In genomic region chr11:90660662-90661061, GRCm38 (mm10) we compare ENCODE assay signal across 30 mouse cellular contexts. TPM values are rescaled to one million over a fixed set of nuclear protein-coding genes. Genes with fewer than 3 reads are reported as not detected.
DNase-seq lines count a peak whose midpoint lies in the region; ATAC-seq lines count a peak whose summit lies in the region.
"Had no signal": no experiment of that assay in that cellular context is flagged by ENCODE, and none has a peak within 500 bp of the region (broad histone marks: within the 10 kb centered on the region; RNA-seq: fewer than 3 reads in every experiment).

No protein-coding gene starts in this region.

- H3K9ac ChIP-seq in embryonic facial prominence, embryonic 14.5 days (ENCODE audit: low read depth, low read length): no peak overlapping the region
- H3K9ac ChIP-seq: embryonic facial prominence, embryonic 12.5 days; forebrain, embryonic 13.5 days; intestine, embryonic 15.5 days; limb, embryonic 15.5 days; liver, postnatal 0 days; midbrain, embryonic 13.5 days; neural tube, embryonic 13.5 days had no signal

- no peaks in the 10 kb centered on the region for H3K27me3 ChIP-seq in embryonic facial prominence, embryonic 14.5 days (replicated peaks; ENCODE audit: control insufficient read depth, insufficient read depth, low read length)
- H3K27me3 ChIP-seq in embryonic facial prominence, embryonic 10.5 days (replicated peaks; ENCODE audit: low read depth, poor library complexity, severe bottlenecking): no peaks in the 10 kb centered on the region
- H3K27me3 ChIP-seq: CH12.LX; embryonic facial prominence, embryonic 12.5 days; forebrain, embryonic 13.5 days; intestine, embryonic 15.5 days; limb, embryonic 15.5 days; midbrain, embryonic 13.5 days; neural tube, embryonic 13.5 days had no signal

- no peak overlapping the region for H3K27ac ChIP-seq in embryonic facial prominence, embryonic 14.5 days (replicated peaks; ENCODE audit: low read depth, low read length)
- H3K27ac ChIP-seq in embryonic facial prominence, embryonic 10.5 days (replicated peaks): no peak overlapping the region
- H3K27ac ChIP-seq: embryonic facial prominence, embryonic 12.5 days; forebrain, embryonic 13.5 days; hindbrain, embryonic 10.5 days; hindbrain, postnatal 0 days; intestine, embryonic 15.5 days; limb, embryonic 15.5 days; macrophage; midbrain, embryonic 13.5 days; neural tube, embryonic 13.5 days; stomach, postnatal 0 days had no signal

- H3K4me2 ChIP-seq in embryonic facial prominence, embryonic 14.5 days (ENCODE audit: low read depth, low read length): no peak overlapping the region
- H3K4me2 ChIP-seq: embryonic facial prominence, embryonic 12.5 days; forebrain, embryonic 13.5 days; intestine, embryonic 15.5 days; limb, embryonic 15.5 days; midbrain, embryonic 13.5 days; neural tube, embryonic 13.5 days had no signal

- no peak overlapping the region for H3K4me3 ChIP-seq in embryonic facial prominence, embryonic 14.5 days (ENCODE audit: low read depth, low read length)
- H3K4me3 ChIP-seq in embryonic facial prominence, embryonic 10.5 days: no peak overlapping the region
- H3K4me3 ChIP-seq: embryonic facial prominence, embryonic 12.5 days; forebrain, embryonic 13.5 days; hindbrain, embryonic 10.5 days; intestine, embryonic 15.5 days; limb, embryonic 15.5 days; midbrain, embryonic 13.5 days; neural tube, embryonic 13.5 days had no signal

- DNase-seq in embryonic facial prominence, embryonic 14.5 days (ENCODE audit: low spot score): peak; percentile 56
- no peak for DNase-seq in embryonic facial prominence, embryonic 10.5 days (ENCODE audit: low spot score)
- peak; percentile 73 for DNase-seq in 3T3-L1 (ENCODE audit: low read depth, low spot score)
- peak; percentile 14 for DNase-seq in adipocyte (ENCODE audit: low spot score)
- DNase-seq in fibroblast of lung, adult 2 months (ENCODE audit: low read depth): peak; percentile 82
- no peak for DNase-seq in cerebellum, adult 8-10 months
- DNase-seq in lung, postnatal 4 days: no peak
- DNase-seq: cerebellum, adult 9-10 months; cerebellum, postnatal 36 days; gastrocnemius, postnatal 10 days; heart, postnatal 14 days; kidney, adult 8-10 months; kidney, postnatal 10 days; layer of hippocampus, postnatal 36 days; left cerebral cortex, postnatal 4 days; liver, postnatal 0 days; right cerebral cortex, postnatal 4 days; thymus, adult 18-20 months; thymus, postnatal 25 days had no signal

- H3K36me3 ChIP-seq in embryonic facial prominence, embryonic 14.5 days (ENCODE audit: control insufficient read depth, insufficient read depth, low read length): peaks cover 38% of the 10 kb centered on the region
- H3K36me3 ChIP-seq in embryonic facial prominence, embryonic 10.5 days (replicated peaks): peaks cover 29% of the 10 kb centered on the region

- no peak for ATAC-seq in embryonic facial prominence, embryonic 14.5 days (ENCODE audit: low read depth)
- ATAC-seq: forebrain, embryonic 13.5 days; hindbrain, postnatal 0 days; intestine, embryonic 15.5 days; liver, postnatal 0 days; midbrain, embryonic 13.5 days had no signal

- peaks cover 23% of the 10 kb centered on the region for H3K4me1 ChIP-seq in embryonic facial prominence, embryonic 14.5 days (ENCODE audit: control insufficient read depth, insufficient read depth, low read length)
- peaks cover 27% of the 10 kb centered on the region for H3K4me1 ChIP-seq in embryonic facial prominence, embryonic 10.5 days

- 59% methylated on average over 4 of the region's 4 CpGs for WGBS in embryonic facial prominence, embryonic 14.5 days
- WGBS in embryonic facial prominence, embryonic 10.5 days: 86% methylated on average over 4 of the region's 4 CpGs

- H3K9me3 ChIP-seq in embryonic facial prominence, embryonic 14.5 days (ENCODE audit: control insufficient read depth, low read length): no peaks in the 10 kb centered on the region
- no peaks in the 10 kb centered on the region for H3K9me3 ChIP-seq in embryonic facial prominence, embryonic 10.5 days
- H3K9me3 ChIP-seq: embryonic facial prominence, embryonic 12.5 days; forebrain, embryonic 13.5 days; hindbrain, embryonic 10.5 days; intestine, embryonic 15.5 days; limb, embryonic 15.5 days; midbrain, embryonic 13.5 days; neural tube, embryonic 13.5 days had no signal

RNA-seq across cellular contexts. Expression of gene Cox11, which starts 22.7 kb away (rescaled TPM):
- polyA plus RNA-seq in embryonic facial prominence, embryonic 14.5 days (2014; fragmentation: Nextera tagmentation; extraction: Ambion mirVana): 22.8 and 23.3 TPM in 2 replicates
- 30.2 and 36.4 TPM in 2 replicates for polyA plus RNA-seq in embryonic facial prominence, embryonic 10.5 days (2016; fragmentation: Nextera tagmentation; extraction: Ambion mirVana)

RNA-seq across cellular contexts. Expression of gene Stxbp4, which starts 22.8 kb away (rescaled TPM):
- polyA plus RNA-seq in embryonic facial prominence, embryonic 14.5 days (2014; fragmentation: Nextera tagmentation; extraction: Ambion mirVana): 17.9 and 21.6 TPM in 2 replicates
- polyA plus RNA-seq in embryonic facial prominence, embryonic 10.5 days (2016; fragmentation: Nextera tagmentation; extraction: Ambion mirVana): 37.9 and 38.6 TPM in 2 replicates

RNA-seq across cellular contexts. Expression of gene Tom1l1, which starts 27.5 kb away (rescaled TPM):
- polyA plus RNA-seq in embryonic facial prominence, embryonic 14.5 days (2014; fragmentation: Nextera tagmentation; extraction: Ambion mirVana): 28.8 and 34.4 TPM in 2 replicates
- polyA plus RNA-seq in embryonic facial prominence, embryonic 10.5 days (2016; fragmentation: Nextera tagmentation; extraction: Ambion mirVana): 19.3 and 20.6 TPM in 2 replicates

Comparison
In these comparisons a context has a peak if more than half of its experiments do, and no peak if none do; other contexts are left out.
1. DNase-seq: peak in embryonic facial prominence, embryonic 14.5 days (single experiment), 3T3-L1 (single experiment), adipocyte (single experiment) and fibroblast of lung, adult 2 months (single experiment); none in embryonic facial prominence, embryonic 10.5 days (single experiment), cerebellum, adult 8-10 months (single experiment) and lung, postnatal 4 days (0 of 2).